Mouse (Mus musculus) kidney, postnatal 0 days (tissue): ENCODE results near the gene Smoc1. TPM values are rescaled to one million over a fixed set of nuclear protein-coding genes. Genes with fewer than 3 reads are reported as not detected.

ENCODE experiments used
- ATAC-seq: fragments of 200-750 bp; cut with Nextera tagmentation; replicated peaks from 2 replicates; pipeline ENCODE4 v1.8.0; 2017; ENCODE audit warnings: low read depth, moderate number of reproducible peaks, moderate TSS enrichment, moderate library complexity; ENCODE audit not compliant: low FRiP score
- DNase-seq: peaks from one replicate; pipeline ENCODE4 v3.0.0-alpha.2; 2016; ENCODE audit warnings: low spot score
- H3K27ac ChIP-seq: fragments of 300-500 bp; sonication (generic); 2 replicates; pipeline ENCODE4 v1.5.1; 2014; ENCODE audit warnings: mild to moderate bottlenecking
- H3K27me3 ChIP-seq: fragments of 300-500 bp; sonication (generic); 2 replicates; pipeline ENCODE4 v1.6.1; 2014; ENCODE audit warnings: low read length, mixed read lengths; ENCODE audit not compliant: insufficient read depth
- H3K36me3 ChIP-seq: fragments of 300-500 bp; sonication (generic); 2 replicates; pipeline ENCODE4 v1.6.1; 2014; ENCODE audit warnings: low read length, mixed read lengths; ENCODE audit not compliant: insufficient read depth
- H3K4me1 ChIP-seq: fragments of 300-500 bp; sonication (generic); replicated peaks from 2 replicates; pipeline ENCODE4 v1.6.1; 2014; ENCODE audit warnings: antibody characterized with exemption, low read length, mixed read lengths; ENCODE audit not compliant: insufficient read depth
- H3K4me2 ChIP-seq: fragments of 300-500 bp; sonication (generic); 2 replicates; pipeline ENCODE4 v1.6.1; 2014; ENCODE audit warnings: mild to moderate bottlenecking, low read length, moderate library complexity, mixed read lengths
- H3K4me3 ChIP-seq: fragments of 300-500 bp; sonication (generic); replicated peaks from 2 replicates; pipeline ENCODE4 v1.5.1; 2014; ENCODE audit warnings: low read depth, low read length
- H3K9ac ChIP-seq: fragments of 300-500 bp; sonication (generic); 2 replicates; pipeline ENCODE4 v1.6.1; 2014; ENCODE audit warnings: low read depth, low read length
- H3K9me3 ChIP-seq: fragments of 300-500 bp; sonication (generic); replicated peaks from 2 replicates; pipeline ENCODE4 v1.6.1; 2016; ENCODE audit warnings: low read length, inconsistent platforms, mixed read lengths
- CTCF ChIP-seq: IDR thresholded peaks from 2 replicates; pipeline ENCODE4 v1.5.1; 2016; ENCODE audit warnings: antibody characterized with exemption, low read depth, mild to moderate bottlenecking, moderate library complexity
- WGBS: fragments of 180-500 bp; shearing (Covaris S2); extraction: QIAGEN DNeasy Blood & Tissue Kit; methylation state at CpG from one replicate; pipeline ENCODE4 v1.1.7; 2014; 5-methylcytosine and 5-hydroxymethylcytosine counted together
- polyA plus RNA-seq: library from polyadenylated mRNA; unstranded; fragments of >200 nt; fragmentation: Nextera tagmentation; extraction: Ambion mirVana; gene quantifications from 2 replicates; pipeline ENCODE4 v1.2.1, GENCODE M21; 2015

The Smoc1 gene
- polyA plus RNA-seq, 1 experiment from 2014 or later: 0.72 TPM

DNA sequence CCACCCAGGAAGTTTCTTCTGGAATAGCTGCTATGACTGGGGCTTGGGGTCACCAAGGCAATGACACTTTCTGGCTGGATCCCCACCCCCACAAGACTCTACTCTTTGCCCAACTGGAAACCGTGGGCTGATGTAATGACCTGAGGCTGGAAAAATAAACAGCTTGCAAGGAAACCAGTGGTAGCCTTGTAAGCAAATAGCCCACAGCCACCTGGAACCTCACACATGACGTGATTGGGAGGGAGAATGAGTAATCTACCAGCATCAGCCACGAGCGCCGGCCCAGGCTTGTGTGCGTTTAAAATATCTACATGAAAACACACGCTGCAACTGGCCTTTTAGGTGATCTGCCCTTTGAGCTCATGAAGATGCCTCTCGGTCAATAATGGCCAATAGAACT, 130.2 kb downstream of the Smoc1 start:
- ATAC-seq (no peak), DNase-seq (no peak)
- Histone ChIP-seq H3K27ac (no peak overlapping the region), H3K27me3 (no peaks in the 10 kb centered on the region), H3K4me1 (no peaks in the 10 kb centered on the region), H3K9ac (no peak overlapping the region), H3K36me3 (no peaks in the 10 kb centered on the region), H3K4me3 (no peak overlapping the region), H3K9me3 (no peaks in the 10 kb centered on the region), H3K4me2 (no peak overlapping the region)
- 71% methylated on average over 8 of the region's 8 CpGs for WGBS
- TF ChIP-seq CTCF: no peak

DNA sequence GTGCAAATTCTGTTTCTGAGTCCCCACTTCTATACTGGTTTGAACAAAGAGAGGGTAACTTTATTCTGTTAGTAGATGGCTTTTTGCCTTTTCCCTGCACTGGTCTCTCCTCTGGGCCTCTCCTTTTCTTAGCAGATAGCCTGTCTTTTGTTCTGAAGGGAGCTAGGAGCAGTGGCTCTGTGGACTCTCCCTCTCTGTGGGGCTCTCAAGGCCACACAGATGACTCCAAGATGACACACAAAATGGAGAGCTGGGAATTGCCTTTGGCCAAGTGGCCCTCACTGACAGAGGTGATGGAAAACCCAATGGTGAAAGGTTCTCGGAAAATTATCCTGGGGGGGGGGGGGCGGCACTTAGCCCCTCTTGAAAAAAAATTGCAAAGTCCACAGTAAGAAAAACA, 133.3 kb downstream of the Smoc1 start:
- no peak for ATAC-seq

DNA sequence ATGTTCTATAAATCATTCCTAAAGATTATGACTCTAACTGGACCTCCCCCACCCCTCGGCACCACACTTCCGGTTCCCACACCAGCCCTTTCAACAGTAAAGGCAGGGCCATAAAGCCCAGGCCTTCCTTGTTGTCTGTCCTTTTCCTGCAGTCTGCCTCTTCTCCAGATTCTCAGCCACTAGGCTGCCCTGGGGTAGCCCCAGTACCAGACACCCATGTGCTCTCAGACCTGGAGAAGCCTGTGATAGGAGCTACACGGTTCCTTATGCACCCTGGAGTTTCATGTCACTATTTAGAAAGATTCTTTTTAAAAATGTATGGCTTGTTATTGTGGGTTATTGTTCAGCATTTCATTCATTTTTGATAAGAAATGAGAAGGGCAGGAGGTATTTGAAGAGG, 133.8 kb downstream of the Smoc1 start:
- ATAC-seq (no peak), DNase-seq (no peak)
- no peaks in the 10 kb centered on the region for H3K4me1 ChIP-seq
- H3K9ac ChIP-seq: no peak overlapping the region
- H3K36me3 ChIP-seq: no peaks in the 10 kb centered on the region
- 0 out of 2 replicates have a peak, but pooled peaks cover 11% of the 10 kb centered on the region for H3K27me3 ChIP-seq
- TF ChIP-seq CTCF: no peak
- H3K4me3 ChIP-seq: no peak overlapping the region
- 27% methylated on average over 3 of the region's 3 CpGs for WGBS
- no peak overlapping the region for H3K27ac ChIP-seq
- no peaks in the 10 kb centered on the region for H3K9me3 ChIP-seq
- H3K4me2 ChIP-seq: no peak overlapping the region

More for the DNA sequence above, 133.3 kb downstream of the Smoc1 start:
- no peak for TF ChIP-seq CTCF
- Histone ChIP-seq H3K4me1 (no peaks in the 10 kb centered on the region), H3K4me2 (no peak overlapping the region), H3K27me3 (0 out of 2 replicates have a peak, but pooled peaks cover 9% of the 10 kb centered on the region), H3K9ac (no peak overlapping the region), H3K4me3 (no peak overlapping the region), H3K9me3 (no peaks in the 10 kb centered on the region), H3K27ac (no peak overlapping the region), H3K36me3 (no peaks in the 10 kb centered on the region)
- WGBS: 31% methylated on average over 2 of the region's 2 CpGs
- DNase-seq: no peak

GRCm38 (mm10) chr12:81160831-81161230, 134.2 kb downstream of the Smoc1 start:
- Histone ChIP-seq H3K9me3 (no peaks in the 10 kb centered on the region), H3K4me1 (peaks cover 2% of the 10 kb centered on the region), H3K9ac (no peak overlapping the region), H3K4me3 (no peak overlapping the region), H3K27ac (no peak overlapping the region), H3K4me2 (no peak overlapping the region), H3K36me3 (no peaks in the 10 kb centered on the region), H3K27me3 (0 out of 2 replicates have a peak, but pooled peaks cover 11% of the 10 kb centered on the region)
- DNase-seq (peak; percentile 3), ATAC-seq (no peak)
- 70% methylated on average over 5 of the region's 5 CpGs for WGBS
- TF ChIP-seq CTCF: peak; percentile 36

GRCm38 (mm10) chr12:81161282-81161681, 134.7 kb downstream of the Smoc1 start:
- no peak overlapping the region for H3K4me3 ChIP-seq
- H3K27me3 ChIP-seq: 0 out of 2 replicates have a peak, but pooled peaks cover 11% of the 10 kb centered on the region
- no peaks in the 10 kb centered on the region for H3K9me3 ChIP-seq
- no peaks in the 10 kb centered on the region for H3K36me3 ChIP-seq
- DNase-seq (no peak), ATAC-seq (no peak)
- no peak overlapping the region for H3K4me2 ChIP-seq
- peaks cover 6% of the 10 kb centered on the region for H3K4me1 ChIP-seq
- no peak for TF ChIP-seq CTCF
- no peak overlapping the region for H3K27ac ChIP-seq
- 84% methylated on average over 2 of the region's 2 CpGs for WGBS
- H3K9ac ChIP-seq: no peak overlapping the region

DNA sequence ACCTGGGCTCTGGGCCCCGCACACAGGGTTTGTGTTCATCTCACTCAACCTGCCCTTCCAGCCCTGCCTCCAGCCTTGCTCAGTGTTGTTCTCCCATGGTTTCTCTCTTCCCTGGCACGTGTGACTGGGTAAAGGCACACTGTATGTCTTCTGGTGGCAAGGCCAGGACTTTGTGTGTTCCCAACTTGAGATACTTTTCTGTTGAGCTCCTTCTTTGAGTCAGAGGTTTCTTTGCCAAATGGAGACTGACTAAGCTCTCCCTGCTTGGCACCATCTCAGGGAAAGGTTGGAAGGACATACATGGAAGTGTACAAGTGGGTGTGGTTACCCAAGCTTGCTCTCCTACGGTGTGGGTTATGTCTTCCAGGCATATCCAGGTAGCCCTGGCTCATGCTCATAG, 136.5 kb downstream of the Smoc1 start:
- 80% methylated on average over 3 of the region's 3 CpGs for WGBS
- no peak overlapping the region for H3K4me3 ChIP-seq
- peaks cover 6% of the 10 kb centered on the region for H3K4me1 ChIP-seq

GRCm38 (mm10) chr12:81163566-81163965, 137.0 kb downstream of the Smoc1 start:
- H3K27ac ChIP-seq: no peak overlapping the region
- WGBS: 83% methylated on average over 3 of the region's 3 CpGs
- peaks cover 6% of the 10 kb centered on the region for H3K4me1 ChIP-seq
- H3K36me3 ChIP-seq: no peaks in the 10 kb centered on the region
- 0 out of 2 replicates have a peak, but pooled peaks cover 18% of the 10 kb centered on the region for H3K27me3 ChIP-seq
- no peaks in the 10 kb centered on the region for H3K9me3 ChIP-seq
- TF ChIP-seq CTCF: no peak
- no peak overlapping the region for H3K9ac ChIP-seq
- H3K4me2 ChIP-seq: no peak overlapping the region
- no peak overlapping the region for H3K4me3 ChIP-seq
- ATAC-seq (no peak), DNase-seq (no peak)

More for the DNA sequence above, 136.5 kb downstream of the Smoc1 start:
- H3K9ac ChIP-seq: no peak overlapping the region
- no peaks in the 10 kb centered on the region for H3K36me3 ChIP-seq
- H3K4me2 ChIP-seq: no peak overlapping the region
- no peak for TF ChIP-seq CTCF
- no peak for ATAC-seq
- no peak for DNase-seq
- H3K27ac ChIP-seq: no peak overlapping the region
- H3K9me3 ChIP-seq: no peaks in the 10 kb centered on the region
- H3K27me3 ChIP-seq: 0 out of 2 replicates have a peak, but pooled peaks cover 18% of the 10 kb centered on the region
